Mouse (Mus musculus) olfactory bulb, adult 2 months (tissue): ENCODE data around the gene Vgll4. TPM values are rescaled to one million over a fixed set of nuclear protein-coding genes. Genes with fewer than 3 reads are reported as not detected.

ENCODE experiments used
- H3K27ac ChIP-seq: fragments of 200-500 bp; 2 replicates; pipeline ENCODE4 v1.5.1; 2012; ENCODE audit warnings: low read depth, low read length; ENCODE audit not compliant: insufficient read depth
- H3K4me1 ChIP-seq: fragments of 200-500 bp; 2 replicates; pipeline ENCODE4 v1.6.1; 2012; ENCODE audit warnings: low read length; ENCODE audit not compliant: control insufficient read depth, insufficient read depth
- H3K4me3 ChIP-seq: fragments of 200-500 bp; 2 replicates; pipeline ENCODE4 v1.5.1; 2012; ENCODE audit warnings: mild to moderate bottlenecking, low read depth, low read length, moderate library complexity; ENCODE audit not compliant: insufficient read depth
- CTCF ChIP-seq: fragments of 200-500 bp; IDR thresholded peaks from 2 replicates; pipeline ENCODE4 v1.5.1; 2012; ENCODE audit warnings: low read depth, mild to moderate bottlenecking, low read length, moderate library complexity; ENCODE audit not compliant: insufficient read depth
- POLR2A ChIP-seq: fragments of 200-500 bp; IDR thresholded peaks from 2 replicates; pipeline ENCODE4 v1.6.1; 2012; ENCODE audit warnings: mild to moderate bottlenecking, low read depth, low read length, moderate library complexity; ENCODE audit not compliant: insufficient read depth
- WGBS: fragments of 180-500 bp; shearing (Covaris S2); methylation state at CpG from one replicate; pipeline ENCODE4 v1.1.7; 2018; 5-methylcytosine and 5-hydroxymethylcytosine counted together
- polyA plus RNA-seq: library from polyadenylated mRNA; stranded (reverse); fragments of >200 nt; gene quantifications from 2 replicates; pipeline ENCODE4 v1.2.4, GENCODE M21; 2012; ENCODE audit warnings: low replicate concordance; ENCODE audit not compliant: missing spikeins, insufficient read depth, insufficient read length

Gene Vgll4
- polyA plus RNA-seq, 1 experiment = not detected

DNA sequence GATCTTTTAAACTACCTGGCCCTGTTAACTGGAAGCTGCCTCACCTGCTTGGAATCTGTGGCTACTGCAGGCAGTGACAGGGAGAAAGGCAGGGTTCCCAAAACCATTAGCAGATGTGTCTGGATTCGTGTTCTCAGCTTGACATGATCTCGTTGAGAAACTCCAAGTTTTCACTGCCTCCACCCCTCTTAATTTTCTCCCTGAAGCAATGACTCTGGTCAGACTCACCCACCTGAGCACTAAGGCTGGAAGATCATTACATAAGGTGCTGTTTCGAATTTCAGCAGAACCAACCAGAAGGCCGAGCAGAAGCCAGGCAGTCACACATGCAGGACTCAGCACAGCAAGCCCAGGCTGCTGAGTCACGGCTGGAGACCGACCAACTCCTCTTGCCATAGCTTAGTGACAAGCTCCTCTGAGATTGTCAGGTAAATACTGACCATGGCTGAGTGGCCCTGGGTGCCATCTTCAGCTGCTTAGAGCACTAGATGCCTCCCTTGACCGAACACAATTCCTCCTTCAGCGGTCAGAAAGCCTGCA is 35.6 kb upstream of the Vgll4 start:
- TF ChIP-seq CTCF (no peak), POLR2A (no peak)
- Histone ChIP-seq H3K4me3 (no peak overlapping the region), H3K4me1 (peaks cover 2% of the 10 kb centered on the region; the same call in 1 of the 2 replicates), H3K27ac (no peak overlapping the region)
- WGBS = 92% methylated on average over 8 of the region's 8 CpGs

DNA sequence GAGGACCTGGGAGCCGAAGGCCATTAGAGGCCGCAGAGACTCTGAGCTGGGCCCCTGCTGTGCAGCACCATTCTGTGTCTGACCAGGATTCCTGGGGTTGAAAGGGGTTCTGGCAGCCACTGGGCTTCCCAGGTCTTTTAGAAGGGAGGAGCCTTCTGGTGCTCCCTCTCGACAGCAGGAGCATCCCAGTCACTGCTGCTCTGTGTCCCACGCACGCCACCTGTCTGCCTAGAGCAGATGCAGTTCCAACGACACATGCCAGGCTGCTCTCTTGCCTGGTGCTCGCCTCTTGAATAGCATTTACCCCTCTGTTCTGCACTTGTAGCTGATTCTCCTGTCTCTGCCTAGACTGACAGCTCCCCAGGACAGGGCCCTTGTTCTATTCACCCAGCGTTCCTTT is 34.8 kb upstream of the Vgll4 start:
- no peak overlapping the region for H3K4me3 ChIP-seq
- no peak for TF ChIP-seq POLR2A
- no peak for TF ChIP-seq CTCF
- H3K27ac ChIP-seq = no peak overlapping the region
- H3K4me1 ChIP-seq = peaks cover 2% of the 10 kb centered on the region; the same call in 1 of the 2 replicates
- WGBS = 85% methylated on average over 8 of the region's 8 CpGs

DNA sequence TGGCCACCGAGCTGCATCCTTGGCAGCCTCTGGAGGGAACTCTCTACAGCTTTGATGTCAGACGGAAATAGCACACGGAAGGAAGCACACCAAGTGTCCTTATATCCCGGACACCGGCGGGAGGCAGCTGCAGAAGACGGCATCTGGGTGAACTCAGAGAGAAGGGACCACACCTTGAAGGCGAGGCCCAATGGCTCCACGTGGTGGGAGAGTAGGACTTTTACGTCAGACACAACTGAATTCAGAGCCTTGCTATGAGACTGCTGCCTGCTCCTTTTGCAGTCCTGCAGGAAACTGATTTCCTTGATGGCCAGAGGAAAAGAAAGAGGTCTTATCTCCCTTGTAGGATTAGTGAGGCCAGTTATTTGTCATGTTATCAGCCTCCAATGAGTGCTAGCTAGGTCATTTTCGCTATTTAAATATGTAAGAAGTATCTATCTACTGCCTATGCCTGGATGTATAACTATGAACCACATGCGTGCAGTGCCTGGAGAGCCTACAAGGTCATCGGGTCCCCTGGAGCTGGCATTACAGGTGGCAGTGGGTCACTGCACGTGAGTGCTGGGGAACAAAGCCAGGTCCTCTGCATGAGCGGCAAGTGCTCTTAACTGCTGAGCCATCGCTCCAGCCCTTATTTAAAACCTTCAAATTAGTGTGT is 28.7 kb upstream of the Vgll4 start:
- 88% methylated on average over 16 of the region's 16 CpGs for WGBS
- Histone ChIP-seq H3K4me1 (no peaks in the 10 kb centered on the region), H3K27ac (no peak overlapping the region), H3K4me3 (no peak overlapping the region)
- TF ChIP-seq POLR2A (no peak), CTCF (no peak)

DNA sequence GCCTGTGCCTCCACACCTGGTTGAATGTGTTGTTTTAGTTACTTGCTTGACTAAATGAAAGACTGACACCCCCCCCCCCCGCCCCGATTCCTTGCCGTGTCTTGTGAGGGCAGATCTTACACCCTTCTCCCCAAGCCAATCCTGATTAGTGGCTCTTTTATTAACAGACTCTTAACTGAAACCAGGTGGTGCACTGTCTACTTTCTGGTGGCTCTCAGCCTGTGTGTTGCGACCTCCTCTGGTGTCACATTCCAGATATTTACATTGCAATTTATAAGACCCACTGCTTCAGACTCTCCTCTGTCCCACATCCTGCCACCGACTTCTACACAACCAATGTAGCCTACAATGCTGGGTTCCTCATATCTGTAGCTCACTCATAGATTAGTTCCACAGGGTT is 27.7 kb upstream of the Vgll4 start:
- WGBS = 82% methylated on average over 5 of the region's 5 CpGs
- Histone ChIP-seq H3K4me3 (no peak overlapping the region), H3K27ac (no peak overlapping the region), H3K4me1 (no peaks in the 10 kb centered on the region)
- no peak for TF ChIP-seq POLR2A
- TF ChIP-seq CTCF = no peak

DNA sequence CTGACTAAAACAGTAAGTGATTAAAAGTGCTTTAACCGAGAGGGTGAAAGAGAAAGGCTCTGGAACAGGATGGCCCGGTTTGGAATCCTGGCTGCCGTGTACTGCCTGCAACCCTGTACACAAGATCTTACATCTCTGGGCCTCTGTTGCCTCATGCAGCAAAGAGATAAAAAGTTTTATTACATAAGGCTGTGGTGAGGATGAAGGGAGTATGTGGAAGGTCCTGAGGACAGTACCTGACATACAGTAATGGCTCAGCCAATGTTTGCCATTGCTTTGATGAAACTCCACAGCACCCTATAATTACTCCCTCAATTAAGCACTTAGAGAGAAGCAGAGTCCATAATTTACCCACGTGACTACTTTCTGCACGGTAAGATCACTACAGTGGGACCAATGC is 27.1 kb upstream of the Vgll4 start:
- 51% methylated on average over 5 of the region's 5 CpGs for WGBS
- no peak for TF ChIP-seq POLR2A
- TF ChIP-seq CTCF = no peak
- Histone ChIP-seq H3K27ac (no peak overlapping the region), H3K4me1 (no peaks in the 10 kb centered on the region), H3K4me3 (no peak overlapping the region)

DNA sequence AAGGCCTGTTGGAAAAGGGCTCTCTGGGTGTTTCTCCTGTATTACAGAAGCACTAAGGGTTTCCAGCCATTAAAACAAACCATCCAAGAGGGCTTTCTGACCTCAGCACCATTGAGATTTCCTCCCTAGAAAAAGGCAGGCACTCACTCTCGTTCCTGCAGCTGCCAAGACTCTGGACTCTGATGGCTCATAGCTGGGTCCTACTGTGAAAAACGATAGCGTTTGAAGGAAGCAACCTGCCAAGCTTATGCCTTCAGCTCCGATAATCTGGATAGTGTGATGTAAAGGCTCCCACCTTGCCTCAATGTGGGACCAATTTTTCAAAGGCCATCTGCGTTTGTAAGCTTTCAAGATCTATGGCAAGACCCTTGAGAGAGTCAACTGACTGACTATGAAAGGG is 24.3 kb upstream of the Vgll4 start:
- H3K4me3 ChIP-seq = no peak overlapping the region
- WGBS = 89% methylated on average over 5 of the region's 5 CpGs
- no peak overlapping the region for H3K27ac ChIP-seq
- TF ChIP-seq POLR2A (no peak), CTCF (no peak)
- no peaks in the 10 kb centered on the region for H3K4me1 ChIP-seq

DNA sequence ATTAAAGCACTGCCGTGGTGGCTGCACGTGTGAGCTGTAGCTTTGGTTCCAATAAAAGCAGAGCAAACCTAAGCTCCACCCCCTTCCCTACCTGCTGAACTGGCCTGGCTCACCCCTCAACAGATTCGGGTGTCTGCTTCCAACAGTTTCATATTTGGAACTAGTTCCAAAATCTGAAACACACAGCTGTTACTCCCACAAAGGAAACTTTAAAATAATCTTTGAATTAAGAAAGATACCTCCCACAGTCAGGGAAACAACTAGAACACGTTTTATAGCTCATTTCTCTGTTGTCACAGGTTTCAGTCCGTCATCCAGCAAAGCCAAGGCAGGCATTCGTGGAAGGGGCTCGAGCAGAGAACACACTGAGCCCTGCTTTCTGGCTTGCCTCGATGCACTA is 23.9 kb upstream of the Vgll4 start:
- 64% methylated on average over 8 of the region's 8 CpGs for WGBS
- no peak for TF ChIP-seq CTCF
- H3K4me1 ChIP-seq = peaks cover 2% of the 10 kb centered on the region; the same call in 1 of the 2 replicates
- H3K4me3 ChIP-seq = no peak overlapping the region
- H3K27ac ChIP-seq = no peak overlapping the region

DNA sequence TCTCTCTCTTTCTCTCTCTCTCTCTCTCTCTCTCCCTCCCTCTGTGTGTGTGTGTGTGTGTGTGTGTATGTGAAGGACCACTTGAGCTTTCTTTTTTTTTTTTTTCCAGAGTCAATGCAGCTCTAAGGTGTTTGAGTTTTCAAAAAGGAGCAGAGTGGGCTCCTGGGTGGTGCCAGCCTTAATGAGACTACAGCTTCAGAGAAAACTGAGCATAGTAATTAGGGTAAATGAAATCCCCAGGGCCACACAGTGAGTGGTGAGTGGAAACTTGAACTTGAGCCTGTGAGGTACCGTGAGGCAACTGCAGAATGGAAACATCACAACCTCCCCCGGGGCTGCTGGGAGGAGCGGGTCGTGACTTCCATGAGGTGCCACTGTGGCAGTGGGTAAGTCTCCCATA is 22.1 kb upstream of the Vgll4 start:
- Histone ChIP-seq H3K4me1 (peaks cover 2% of the 10 kb centered on the region; the same call in 1 of the 2 replicates), H3K4me3 (no peak overlapping the region), H3K27ac (no peak overlapping the region)
- WGBS = 77% methylated on average over 4 of the region's 4 CpGs
- no peak for TF ChIP-seq POLR2A
- no peak for TF ChIP-seq CTCF

DNA sequence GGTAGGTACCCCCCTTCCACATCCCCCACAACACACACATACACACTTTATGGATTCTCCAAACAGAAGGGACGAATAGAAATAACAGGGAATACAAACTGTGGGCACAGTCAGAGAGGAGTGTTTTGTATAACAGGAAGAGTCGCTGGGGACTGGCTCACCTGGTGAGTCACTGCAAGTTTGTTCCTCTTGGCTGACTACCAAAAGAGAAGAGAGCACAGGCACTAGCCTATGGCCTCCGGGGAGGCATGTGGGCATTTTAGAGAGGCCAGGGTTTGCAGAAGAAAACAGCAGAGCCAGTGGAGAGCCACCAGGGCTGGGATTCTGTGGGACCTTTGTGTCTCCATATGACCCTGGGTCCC is 18.8 kb upstream of the Vgll4 start:
- Histone ChIP-seq H3K4me3 (no peak overlapping the region), H3K4me1 (peaks cover 2% of the 10 kb centered on the region; the same call in 1 of the 2 replicates), H3K27ac (no peak overlapping the region)
- 40% methylated on average over 3 of the region's 3 CpGs for WGBS
- no peak for TF ChIP-seq CTCF
- no peak for TF ChIP-seq POLR2A

DNA sequence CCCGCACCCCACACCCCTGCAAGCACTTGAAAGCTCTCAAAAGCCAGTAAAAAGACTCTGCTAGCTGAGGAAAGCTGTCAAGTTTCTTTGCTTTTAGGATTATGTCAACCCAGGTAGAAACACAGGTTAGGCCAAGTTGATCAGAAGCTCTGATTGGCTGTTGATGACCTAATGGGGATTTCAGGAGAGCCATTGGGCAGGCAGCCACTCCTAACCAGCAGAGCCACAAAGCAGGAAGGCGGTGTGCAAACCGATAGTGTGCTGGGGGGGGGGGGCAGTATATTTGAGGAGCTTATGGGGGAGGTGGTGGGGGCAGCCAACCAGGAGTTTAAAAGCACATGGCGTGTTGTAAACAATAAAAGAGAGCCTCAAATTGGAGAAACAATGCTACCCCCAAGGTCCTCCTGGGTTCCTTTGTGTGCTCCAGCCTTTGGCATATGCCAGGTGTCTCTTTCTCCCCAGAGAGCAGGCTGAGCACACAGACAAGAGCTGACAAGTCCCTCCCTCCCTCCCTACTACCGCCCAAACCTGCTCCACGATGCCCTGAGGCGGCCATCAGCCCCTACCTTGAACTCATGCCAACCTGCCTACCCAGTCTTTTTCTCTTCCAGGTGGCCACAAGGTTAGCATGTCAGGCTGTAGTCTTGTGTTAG is 18.3 kb upstream of the Vgll4 start:
- peaks cover 2% of the 10 kb centered on the region; the same call in 1 of the 2 replicates for H3K4me1 ChIP-seq
- H3K4me3 ChIP-seq = no peak overlapping the region
- 65% methylated on average over 7 of the region's 7 CpGs for WGBS
- TF ChIP-seq POLR2A = no peak
- no peak for TF ChIP-seq CTCF
- H3K27ac ChIP-seq = no peak overlapping the region
